ENCODE assay signal across 8 mouse cellular contexts in the genomic region with DNA sequence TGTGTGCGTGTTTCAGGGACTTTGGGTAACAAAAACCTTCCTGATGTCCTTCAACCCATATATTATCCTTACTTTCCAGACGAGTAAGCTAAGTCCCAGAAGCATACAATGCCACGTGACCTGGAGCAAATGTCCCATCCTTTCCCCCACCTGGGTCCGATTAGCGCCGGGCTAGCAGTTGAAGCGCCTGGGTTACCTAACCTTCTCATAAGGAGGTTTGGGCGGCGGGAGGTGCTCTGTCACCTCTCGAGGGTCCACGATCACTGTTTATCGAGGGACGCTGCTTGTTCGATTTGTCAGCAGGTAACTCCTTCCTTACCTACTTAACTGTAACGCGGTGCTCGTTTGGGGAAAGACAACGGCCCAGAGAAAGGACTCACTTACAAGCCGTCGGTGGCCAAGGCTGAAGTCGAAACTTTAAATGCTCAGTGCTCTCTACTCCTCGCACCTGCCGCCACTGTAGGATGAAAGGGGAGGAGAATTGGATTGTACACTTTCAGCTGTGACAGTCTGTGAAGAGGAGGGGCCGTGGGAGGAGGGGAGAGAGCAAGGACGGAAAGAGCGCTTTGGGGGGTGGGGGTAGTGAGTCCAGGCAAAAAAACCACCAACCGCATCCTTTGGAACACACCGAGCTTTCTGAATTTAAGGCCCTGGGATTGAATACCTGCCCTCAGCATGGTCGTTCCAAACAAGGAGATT. TPM values are rescaled to one million over a fixed set of nuclear protein-coding genes. Genes with fewer than 3 reads are reported as not detected.
DNase-seq lines count a peak whose midpoint lies in the region; ATAC-seq and TF ChIP-seq lines count a peak whose summit lies in the region.

No protein-coding gene starts in this region.

- 3% methylated on average over 29 of the region's 29 CpGs for WGBS in thymus, adult 2 months
- 2% methylated on average over 29 of the region's 29 CpGs for WGBS in forebrain, embryonic 12.5 days
- whole genome bisulfite sequencing in liver, embryonic 12.5 days (ENCODE audit: insufficient replicate concordance) = 3% methylated on average over 28 of the region's 29 CpGs
- WGBS in stomach, embryonic 15.5 days = 2% methylated on average over 29 of the region's 29 CpGs

- no peak for ATAC-seq in forebrain, embryonic 12.5 days (ENCODE audit: low FRiP score)
- no peak for ATAC-seq in liver, embryonic 12.5 days
- ATAC-seq in stomach, embryonic 15.5 days (ENCODE audit: insufficient read depth, low FRiP score, low read depth) = no peak

- H3K36me3 ChIP-seq in thymus, adult 2 months (ENCODE audit: control insufficient read depth, insufficient read depth, low read length) = no peaks in the 10 kb centered on the region
- H3K36me3 ChIP-seq in forebrain, embryonic 12.5 days (replicated peaks) = no peaks in the 10 kb centered on the region
- H3K36me3 ChIP-seq in liver, embryonic 12.5 days = no peaks in the 10 kb centered on the region
- H3K36me3 ChIP-seq in stomach, embryonic 15.5 days = no peaks in the 10 kb centered on the region

- H3K9me3 ChIP-seq in forebrain, embryonic 12.5 days = no peaks in the 10 kb centered on the region
- no peaks in the 10 kb centered on the region for H3K9me3 ChIP-seq in liver, embryonic 12.5 days (replicated peaks)
- no peaks in the 10 kb centered on the region for H3K9me3 ChIP-seq in stomach, embryonic 15.5 days

- H3K27me3 ChIP-seq in thymus, adult 2 months (ENCODE audit: control insufficient read depth, insufficient read depth, low read length) = peaks cover 30% of the 10 kb centered on the region
- H3K27me3 ChIP-seq in forebrain, embryonic 12.5 days = peaks cover 96% of the 10 kb centered on the region
- peaks cover 100% of the 10 kb centered on the region for H3K27me3 ChIP-seq in liver, embryonic 12.5 days (replicated peaks)
- H3K27me3 ChIP-seq in stomach, embryonic 15.5 days (replicated peaks) = peaks cover 82% of the 10 kb centered on the region

- intact Hi-C loops in left cerebral cortex, postnatal 14 days (cut with DNase I) = loop anchor here (5.0 kb wide), 1 partner anchor 33 kb away; no protein-coding TSS in a partner anchor

- TF ChIP-seq POLR2A in thymus, adult 2 months (IDR thresholded peaks at IDR 0.05; ENCODE audit: control insufficient read depth, extremely low read depth, insufficient read depth, low read length, poor library complexity) = no peak

- no peak overlapping the region for H3K27ac ChIP-seq in thymus, adult 2 months (ENCODE audit: control insufficient read depth, insufficient read depth, low read length)
- H3K27ac ChIP-seq in forebrain, embryonic 12.5 days = no peak overlapping the region
- no peak overlapping the region for H3K27ac ChIP-seq in liver, embryonic 12.5 days
- no peak overlapping the region for H3K27ac ChIP-seq in stomach, embryonic 15.5 days

- peak overlapping the region; percentile 61 for H3K4me2 ChIP-seq in forebrain, embryonic 12.5 days
- H3K4me2 ChIP-seq in liver, embryonic 12.5 days = peak overlapping the region; percentile 64
- peak overlapping the region; percentile 79 for H3K4me2 ChIP-seq in stomach, embryonic 15.5 days

- H3K4me3 ChIP-seq in thymus, adult 2 months (ENCODE audit: control insufficient read depth, insufficient read depth, low read length) = peak overlapping the region; percentile 34
- peak overlapping the region; percentile 44; the same call in 1 of the 2 replicates for H3K4me3 ChIP-seq in forebrain, embryonic 12.5 days (replicated peaks)
- H3K4me3 ChIP-seq in liver, embryonic 12.5 days = peak overlapping the region; percentile 40
- peak overlapping the region; percentile 33 for H3K4me3 ChIP-seq in stomach, embryonic 15.5 days (replicated peaks)

- peaks cover 31% of the 10 kb centered on the region for H3K4me1 ChIP-seq in thymus, adult 2 months (replicated peaks; ENCODE audit: control insufficient read depth, insufficient read depth, low read length)
- peaks cover 35% of the 10 kb centered on the region for H3K4me1 ChIP-seq in forebrain, embryonic 12.5 days
- peaks cover 29% of the 10 kb centered on the region for H3K4me1 ChIP-seq in liver, embryonic 12.5 days
- peaks cover 33% of the 10 kb centered on the region for H3K4me1 ChIP-seq in stomach, embryonic 15.5 days

- peak; percentile 35 for DNase-seq in thymus, adult 2 months
- DNase-seq in thymus, postnatal 25 days = no peak
- no peak for DNase-seq in right cerebral cortex, postnatal 25 days
- no peak for DNase-seq in left cerebral cortex, postnatal 14 days (ENCODE audit: low spot score in 2 of 2)
- DNase-seq in ovary, postnatal 14 days (ENCODE audit: low spot score) = no peak

- no peak for TF ChIP-seq CTCF in thymus, adult 2 months (IDR thresholded peaks at IDR 0.05; ENCODE audit: borderline replicate concordance, control insufficient read depth, extremely low read depth, insufficient read depth, low read length, poor library complexity)

- no peak overlapping the region for H3K9ac ChIP-seq in forebrain, embryonic 12.5 days
- no peak overlapping the region for H3K9ac ChIP-seq in liver, embryonic 12.5 days
- no peak overlapping the region for H3K9ac ChIP-seq in stomach, embryonic 15.5 days

RNA-seq across cellular contexts. Expression of a gene that starts 11.8 kb away (rescaled TPM):
- polyA plus RNA-seq in thymus, adult 2 months (2012; rRNA removed) = not detected in 2 replicates
- not detected in 2 replicates for polyA plus RNA-seq in forebrain, embryonic 12.5 days (2016; fragmentation: Nextera tagmentation; extraction: Ambion mirVana)
- not detected in 2 replicates for polyA plus RNA-seq in liver, embryonic 12.5 days (2016; fragmentation: Nextera tagmentation; extraction: Ambion mirVana)
- not detected in 2 replicates for polyA plus RNA-seq in stomach, embryonic 15.5 days (2015; fragmentation: Nextera tagmentation; extraction: Ambion mirVana)
- not detected for total RNA-seq in left cerebral cortex, postnatal 14 days (2021)

RNA-seq across cellular contexts. Expression of a gene that starts 13.8 kb away (rescaled TPM):
- polyA plus RNA-seq in thymus, adult 2 months (2012; rRNA removed) = 0.48 and 0.77 TPM in 2 replicates
- polyA plus RNA-seq in forebrain, embryonic 12.5 days (2016; fragmentation: Nextera tagmentation; extraction: Ambion mirVana) = 2.3 and 2.9 TPM in 2 replicates
- polyA plus RNA-seq in liver, embryonic 12.5 days (2016; fragmentation: Nextera tagmentation; extraction: Ambion mirVana) = 0.26 and 0.48 TPM in 2 replicates
- 0.26 and 0.37 TPM in 2 replicates for polyA plus RNA-seq in stomach, embryonic 15.5 days (2015; fragmentation: Nextera tagmentation; extraction: Ambion mirVana)
- total RNA-seq in left cerebral cortex, postnatal 14 days (2021) = 100 to 1,000 TPM; 148 to 193 TPM

RNA-seq across cellular contexts. Expression of a gene that starts 22.3 kb away (rescaled TPM):
- polyA plus RNA-seq in thymus, adult 2 months (2012; rRNA removed) = 0.92 and 9.3 TPM in 2 replicates
- not detected in 2 replicates for polyA plus RNA-seq in forebrain, embryonic 12.5 days (2016; fragmentation: Nextera tagmentation; extraction: Ambion mirVana)
- polyA plus RNA-seq in liver, embryonic 12.5 days (2016; fragmentation: Nextera tagmentation; extraction: Ambion mirVana) = 0.12 TPM in 1 of 2 replicates, not detected in the other
- polyA plus RNA-seq in stomach, embryonic 15.5 days (2015; fragmentation: Nextera tagmentation; extraction: Ambion mirVana) = 0.62 TPM in 1 of 2 replicates, not detected in the other
- total RNA-seq in left cerebral cortex, postnatal 14 days (2021) = 1 to 10 TPM; 1.9 to 2.0 TPM

RNA-seq across cellular contexts. Expression of a gene that starts 39.7 kb away (rescaled TPM):
- 59.8 and 80.9 TPM in 2 replicates for polyA plus RNA-seq in thymus, adult 2 months (2012; rRNA removed)
- 45.4 and 54.1 TPM in 2 replicates for polyA plus RNA-seq in forebrain, embryonic 12.5 days (2016; fragmentation: Nextera tagmentation; extraction: Ambion mirVana)
- 43.6 and 44.5 TPM in 2 replicates for polyA plus RNA-seq in liver, embryonic 12.5 days (2016; fragmentation: Nextera tagmentation; extraction: Ambion mirVana)
- polyA plus RNA-seq in stomach, embryonic 15.5 days (2015; fragmentation: Nextera tagmentation; extraction: Ambion mirVana) = 23.0 and 26.7 TPM in 2 replicates
- total RNA-seq in left cerebral cortex, postnatal 14 days (2021) = 10 to 100 TPM; 17.9 to 19.4 TPM

RNA-seq across cellular contexts. Expression of a gene that starts 44.4 kb away (rescaled TPM):
- polyA plus RNA-seq in thymus, adult 2 months (2012; rRNA removed) = not detected in 2 replicates
- not detected in 2 replicates for polyA plus RNA-seq in forebrain, embryonic 12.5 days (2016; fragmentation: Nextera tagmentation; extraction: Ambion mirVana)
- not detected in 2 replicates for polyA plus RNA-seq in liver, embryonic 12.5 days (2016; fragmentation: Nextera tagmentation; extraction: Ambion mirVana)
- polyA plus RNA-seq in stomach, embryonic 15.5 days (2015; fragmentation: Nextera tagmentation; extraction: Ambion mirVana) = not detected in 2 replicates
- 1 to 10 TPM; 2.5 to 2.7 TPM for total RNA-seq in left cerebral cortex, postnatal 14 days (2021)
